29 mouse cellular contexts compared by ENCODE assay signal in genomic region chr1:172697422-172697821, GRCm38 (mm10). TPM values are rescaled to one million over a fixed set of nuclear protein-coding genes. Genes with fewer than 3 reads are reported as not detected.
A peak's percentile ranks its signal among the peaks of the same experiment; 100 is the strongest.
DNase-seq lines count a peak whose midpoint lies in the region; ATAC-seq and TF ChIP-seq lines count a peak whose summit lies in the region.
"Had no signal": no experiment of that assay in that cellular context is flagged by ENCODE, and none has a peak within 500 bp of the region (broad histone marks: within the 10 kb centered on the region; RNA-seq: fewer than 3 reads in every experiment).

No protein-coding gene starts in this region.

- TF ChIP-seq POLR2A in liver, adult 2 months (IDR thresholded peaks at IDR 0.05; ENCODE audit: extremely low read depth, insufficient read depth, low read length) = no peak

- H3K79me2 ChIP-seq in liver, adult 2 months (ENCODE audit: control insufficient read depth, insufficient read depth, low read length) = peaks cover 2% of the 10 kb centered on the region; the same call in 1 of the 2 replicates

- TF ChIP-seq CTCF in liver, adult 2 months (IDR thresholded peaks at IDR 0.05; ENCODE audit: low read depth, low read length) = no peak
- no peak for TF ChIP-seq CTCF in liver, embryonic 14.5 days (IDR thresholded peaks at IDR 0.05; ENCODE audit: low read depth)

- no peaks in the 10 kb centered on the region for H3K9me3 ChIP-seq in liver, embryonic 11.5 days (ENCODE audit: control insufficient read depth, low read length)
- no peaks in the 10 kb centered on the region for H3K9me3 ChIP-seq in liver, embryonic 13.5 days (replicated peaks)
- no peaks in the 10 kb centered on the region for H3K9me3 ChIP-seq in liver, embryonic 14.5 days (ENCODE audit: control insufficient read depth, low read length)
- H3K9me3 ChIP-seq in liver, embryonic 16.5 days (replicated peaks; ENCODE audit: control insufficient read depth, low read length) = no peaks in the 10 kb centered on the region
- H3K9me3 ChIP-seq: embryonic facial prominence, embryonic 10.5 days; embryonic facial prominence, embryonic 12.5 days; forebrain, embryonic 13.5 days; forebrain, embryonic 15.5 days had no signal

- no peak overlapping the region for H3K4me3 ChIP-seq in liver, adult 2 months (ENCODE audit: insufficient read depth, low read depth, low read length)
- H3K4me3 ChIP-seq in liver, embryonic 11.5 days (ENCODE audit: low read depth, low read length) = no peak overlapping the region
- H3K4me3 ChIP-seq in liver, embryonic 13.5 days (replicated peaks) = no peak overlapping the region
- no peak overlapping the region for H3K4me3 ChIP-seq in liver, embryonic 14.5 days (ENCODE audit: insufficient read depth in 1 of 2, low read depth in 2 of 2, low read length in 2 of 2)
- H3K4me3 ChIP-seq in liver, embryonic 16.5 days (ENCODE audit: low read depth, low read length) = no peak overlapping the region
- H3K4me3 ChIP-seq: embryonic facial prominence, embryonic 10.5 days; embryonic facial prominence, embryonic 12.5 days; forebrain, embryonic 13.5 days; forebrain, embryonic 15.5 days had no signal

- DNase-seq in liver, adult 2 months (ENCODE audit: extremely low read depth, low read depth, low spot score) = peak; percentile 99
- no peak for DNase-seq in liver, embryonic 11.5 days (ENCODE audit: low spot score)
- DNase-seq in liver, embryonic 13.5 days = no peak
- DNase-seq in liver, embryonic 14.5 days (ENCODE audit: low read depth in 3 of 3, low spot score in 3 of 3) = peak in 1 of 3 experiments; percentile 4
- DNase-seq in heart, adult 8-10 months (ENCODE audit: low spot score) = no peak
- no peak for DNase-seq in B cell, adult 2 months
- DNase-seq: adrenal gland, adult 8-10 months; adrenal gland, postnatal 14 days; adrenal gland, postnatal 36 days; cerebellum, adult 11-12 months; cerebellum, adult 2 months; cerebellum, adult 9-10 months; cerebellum, postnatal 10 days; cerebellum, postnatal 25 days had no signal

- H3K36me3 ChIP-seq in liver, adult 2 months (ENCODE audit: control insufficient read depth, insufficient read depth, low read length) = peaks cover 6% of the 10 kb centered on the region
- H3K36me3 ChIP-seq in liver, embryonic 11.5 days (ENCODE audit: control insufficient read depth, insufficient read depth, low read length) = no peaks in the 10 kb centered on the region
- no peaks in the 10 kb centered on the region for H3K36me3 ChIP-seq in liver, embryonic 13.5 days
- no peaks in the 10 kb centered on the region for H3K36me3 ChIP-seq in liver, embryonic 14.5 days (replicated peaks; ENCODE audit: control insufficient read depth, insufficient read depth, low read depth)
- H3K36me3 ChIP-seq in liver, embryonic 16.5 days (ENCODE audit: control insufficient read depth, insufficient read depth) = no peaks in the 10 kb centered on the region
- H3K36me3 ChIP-seq: embryonic facial prominence, embryonic 10.5 days; embryonic facial prominence, embryonic 12.5 days; forebrain, embryonic 15.5 days; G1E had no signal

- no peaks in the 10 kb centered on the region for H3K27me3 ChIP-seq in liver, adult 2 months (ENCODE audit: control insufficient read depth, insufficient read depth, low read length)
- H3K27me3 ChIP-seq in liver, embryonic 11.5 days (replicated peaks; ENCODE audit: control insufficient read depth, insufficient read depth, low read length) = no peaks in the 10 kb centered on the region
- no peaks in the 10 kb centered on the region for H3K27me3 ChIP-seq in liver, embryonic 13.5 days
- no peaks in the 10 kb centered on the region for H3K27me3 ChIP-seq in liver, embryonic 14.5 days (ENCODE audit: control insufficient read depth, insufficient read depth, low read length)
- no peaks in the 10 kb centered on the region for H3K27me3 ChIP-seq in liver, embryonic 16.5 days (ENCODE audit: control insufficient read depth, insufficient read depth, low read depth, low read length)
- H3K27me3 ChIP-seq: CH12.LX; embryonic facial prominence, embryonic 12.5 days; forebrain, embryonic 13.5 days; forebrain, embryonic 15.5 days; Patski had no signal

- H3K27ac ChIP-seq in liver, adult 2 months (replicated peaks; ENCODE audit: insufficient read depth, low read depth, low read length) = peak overlapping the region; percentile 93
- H3K27ac ChIP-seq in liver, embryonic 11.5 days (ENCODE audit: low read depth, low read length) = no peak overlapping the region
- H3K27ac ChIP-seq in liver, embryonic 13.5 days = no peak overlapping the region
- no peak overlapping the region for H3K27ac ChIP-seq in liver, embryonic 14.5 days
- H3K27ac ChIP-seq in liver, embryonic 16.5 days (ENCODE audit: low read length) = peak overlapping the region; percentile 63
- H3K27ac ChIP-seq: embryonic facial prominence, embryonic 10.5 days; embryonic facial prominence, embryonic 12.5 days; forebrain, embryonic 13.5 days; forebrain, embryonic 15.5 days had no signal

- TF ChIP-seq EP300 in liver, embryonic 14.5 days (IDR thresholded peaks at IDR 0.05; ENCODE audit: low read depth) = no peak

- no peak for ATAC-seq in liver, embryonic 11.5 days (replicated peaks; ENCODE audit: low FRiP score)
- ATAC-seq in liver, embryonic 13.5 days (ENCODE audit: low read depth) = peak; percentile 72
- ATAC-seq in liver, embryonic 14.5 days (ENCODE audit: insufficient read depth) = peak; percentile 60; the same call in 1 of the 2 replicates
- ATAC-seq in liver, embryonic 16.5 days (ENCODE audit: low read depth) = peak; percentile 84
- no peak for ATAC-seq in frontal cortex, adult (ENCODE audit: low TSS enrichment)
- ATAC-seq: activated CD4-positive, CD25-positive, alpha-beta regulatory T cell, adult 4 months; CD4-positive, CD25-positive, alpha-beta regulatory T cell, adult 4 months; forebrain, embryonic 13.5 days; forebrain, embryonic 15.5 days; Patski had no signal

- peaks cover 17% of the 10 kb centered on the region; the same call in 1 of the 2 replicates for H3K4me1 ChIP-seq in liver, adult 2 months (ENCODE audit: control insufficient read depth, insufficient read depth, low read length)
- H3K4me1 ChIP-seq in liver, embryonic 11.5 days (replicated peaks; ENCODE audit: control insufficient read depth, insufficient read depth, low read length) = no peaks in the 10 kb centered on the region
- H3K4me1 ChIP-seq in liver, embryonic 13.5 days (replicated peaks) = no peaks in the 10 kb centered on the region
- H3K4me1 ChIP-seq in liver, embryonic 14.5 days (replicated peaks; ENCODE audit: control insufficient read depth in 2 of 2, insufficient read depth in 2 of 2, low read length in 1 of 2) = no peaks in the 10 kb centered on the region
- no peaks in the 10 kb centered on the region for H3K4me1 ChIP-seq in liver, embryonic 16.5 days (ENCODE audit: control insufficient read depth, low read depth, low read length)
- H3K4me1 ChIP-seq: embryonic facial prominence, embryonic 10.5 days; embryonic facial prominence, embryonic 12.5 days; forebrain, embryonic 13.5 days; forebrain, embryonic 15.5 days had no signal

- H3K4me2 ChIP-seq in liver, embryonic 11.5 days = no peak overlapping the region
- H3K4me2 ChIP-seq in liver, embryonic 13.5 days = no peak overlapping the region
- H3K4me2 ChIP-seq in liver, embryonic 14.5 days (ENCODE audit: low read depth) = no peak overlapping the region
- no peak overlapping the region for H3K4me2 ChIP-seq in liver, embryonic 16.5 days (ENCODE audit: low read depth, low read length)
- H3K4me2 ChIP-seq: embryonic facial prominence, embryonic 12.5 days; forebrain, embryonic 13.5 days; forebrain, embryonic 15.5 days had no signal

- no peak overlapping the region for H3K9ac ChIP-seq in liver, adult 2 months (ENCODE audit: low read depth, low read length)
- H3K9ac ChIP-seq in liver, embryonic 11.5 days (ENCODE audit: low read depth, low read length) = no peak overlapping the region
- no peak overlapping the region for H3K9ac ChIP-seq in liver, embryonic 13.5 days
- H3K9ac ChIP-seq in liver, embryonic 14.5 days (replicated peaks) = no peak overlapping the region
- no peak overlapping the region for H3K9ac ChIP-seq in liver, embryonic 16.5 days (ENCODE audit: low read depth, low read length)
- H3K9ac ChIP-seq: embryonic facial prominence, embryonic 12.5 days; forebrain, embryonic 13.5 days; forebrain, embryonic 15.5 days had no signal

RNA-seq across cellular contexts. Expression of gene Crp, which starts 0.4 kb away (rescaled TPM):
- 470 and 497 TPM in 2 replicates for total RNA-seq in liver, adult 2 months (2014; rRNA removed)
- polyA plus RNA-seq in liver, adult 2 months (2012; rRNA removed) = 279 and 317 TPM in 2 replicates
- 3.5 and 5.8 TPM in 2 replicates for polyA plus RNA-seq in liver, embryonic 11.5 days (2014; fragmentation: Nextera tagmentation; extraction: Ambion mirVana)
- polyA plus RNA-seq in liver, embryonic 13.5 days (2015; fragmentation: Nextera tagmentation; extraction: Ambion mirVana) = 14.7 and 16.8 TPM in 2 replicates
- 10.8 and 13.5 TPM in 2 replicates for polyA plus RNA-seq in liver, embryonic 14.5 days (2012; rRNA removed)
- polyA plus RNA-seq in liver, embryonic 14.5 days (2014; fragmentation: Nextera tagmentation; extraction: Ambion mirVana) = 39.0 and 39.9 TPM in 2 replicates
- polyA plus RNA-seq in liver, embryonic 16.5 days (2015; fragmentation: Nextera tagmentation; extraction: Ambion mirVana) = 74.8 and 74.9 TPM in 2 replicates
- not detected for total RNA-seq in heart, adult 8-10 months (2022)
- total RNA-seq: adrenal gland, adult 18-20 months; CH12.LX had no signal
- polyA plus RNA-seq: activated CD4-positive, CD25-positive, alpha-beta regulatory T cell, adult 4 months; CD4-positive, CD25-positive, alpha-beta regulatory T cell, adult 4 months; cerebellum, adult 2 months; cortical plate, adult 2 months; embryonic facial prominence, embryonic 10.5 days; embryonic facial prominence, embryonic 12.5 days; embryonic facial prominence, embryonic 14.5 days; forebrain, embryonic 11.5 days; forebrain, embryonic 13.5 days; forebrain, embryonic 15.5 days; G1E had no signal

Comparison
In these comparisons a context has a peak if more than half of its experiments do, and no peak if none do; other contexts are left out.
1. H3K27ac ChIP-seq: peak in liver, adult 2 months (single experiment) and liver, embryonic 16.5 days (single experiment); none in liver, embryonic 11.5 days (single experiment), liver, embryonic 13.5 days (single experiment) and liver, embryonic 14.5 days (single experiment).
2. ATAC-seq: peak in liver, embryonic 13.5 days (single experiment), liver, embryonic 14.5 days (single experiment) and liver, embryonic 16.5 days (single experiment); none in liver, embryonic 11.5 days (single experiment) and frontal cortex, adult (single experiment).